Mouse (Mus musculus) adrenal gland, postnatal 25 days (tissue): ENCODE results near the gene Trmt44. TPM values are rescaled to one million over a fixed set of nuclear protein-coding genes. Genes with fewer than 3 reads are reported as not detected.
"Not testable (repeated sequence)": the region's sequence is repeated elsewhere in the genome, so short reads cannot be mapped to it uniquely, and the experiment has no call there.

ENCODE experiments used
- DNase-seq: peaks from one replicate; pipeline ENCODE4 v3.0.0; 2021; ENCODE audit warnings: mixed read lengths
- total RNA-seq: library from RNA; stranded (reverse); gene quantifications from 2 replicates; pipeline ENCODE4 v1.2.3, GENCODE M21; 2021

Trmt44 gene
- total RNA-seq, 1 experiment from 2014 or later, result 9.0 TPM

DNA sequence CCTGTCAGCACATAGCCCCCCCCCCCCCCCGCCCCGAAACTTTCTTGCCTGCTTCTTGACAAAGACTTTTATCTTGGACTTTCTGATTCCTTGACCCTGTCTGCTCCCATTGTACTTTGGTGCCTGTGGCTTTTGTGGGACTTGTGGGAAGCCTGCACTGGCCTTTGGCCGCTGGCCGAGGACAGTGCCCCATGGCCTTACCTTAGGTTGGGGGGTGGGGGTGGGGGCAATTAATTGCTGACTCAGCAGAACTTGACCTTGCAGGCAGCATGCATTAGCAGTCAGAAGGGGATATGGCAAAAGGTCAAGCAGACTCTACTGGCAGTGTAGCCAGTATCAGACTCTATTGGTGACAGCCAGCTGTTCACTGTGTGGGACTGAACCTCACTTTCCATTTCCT lies 16.6 kb upstream of the Trmt44 start:
- no peak for DNase-seq

DNA sequence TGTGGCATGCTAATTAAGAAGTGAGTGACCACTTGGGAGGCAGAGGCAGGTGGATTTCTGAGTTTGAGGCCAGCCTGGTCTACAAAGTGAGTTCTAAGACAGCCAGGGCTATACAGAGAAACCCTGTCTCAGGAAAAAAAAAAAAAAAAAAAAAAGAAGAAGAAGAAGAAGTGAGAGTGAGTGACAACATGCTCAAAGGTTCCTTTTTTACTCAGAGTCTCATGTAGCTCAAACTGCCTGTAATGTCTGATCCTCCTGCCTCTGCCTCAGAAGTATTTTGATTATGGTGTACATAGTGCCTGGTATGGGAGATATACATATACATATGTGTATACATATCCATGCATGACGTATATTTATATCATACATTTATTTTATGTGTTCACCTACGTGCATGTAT lies 9.4 kb upstream of the Trmt44 start:
- DNase-seq, result not testable (repeated sequence)

DNA sequence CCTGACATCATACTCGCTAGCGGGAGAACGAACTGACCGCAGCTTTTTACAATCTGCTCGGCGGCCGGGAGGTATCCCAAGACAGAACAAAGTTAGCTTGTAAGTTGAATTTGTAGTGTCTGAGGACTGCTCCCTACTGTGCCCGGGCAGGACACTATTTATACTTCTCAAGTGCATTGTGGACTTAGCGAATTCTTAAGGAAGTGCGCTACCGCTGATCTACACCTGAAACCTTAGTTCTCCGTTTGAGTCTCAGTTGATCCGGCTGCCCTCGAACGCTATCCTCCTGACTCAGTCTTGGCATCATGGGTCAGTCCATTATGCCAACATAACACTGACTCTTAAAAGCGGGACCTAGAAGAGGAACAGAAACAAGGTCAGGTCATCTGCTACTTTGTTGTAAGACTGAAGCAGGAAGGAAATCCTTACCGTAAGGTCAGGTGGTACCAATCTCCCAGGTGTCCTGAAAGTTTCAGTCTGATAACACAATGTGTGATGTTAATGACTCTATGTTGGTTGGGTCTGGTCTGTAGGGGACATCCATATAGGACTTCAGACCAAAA lies 8.4 kb upstream of the Trmt44 start:
- DNase-seq, result no peak

DNA sequence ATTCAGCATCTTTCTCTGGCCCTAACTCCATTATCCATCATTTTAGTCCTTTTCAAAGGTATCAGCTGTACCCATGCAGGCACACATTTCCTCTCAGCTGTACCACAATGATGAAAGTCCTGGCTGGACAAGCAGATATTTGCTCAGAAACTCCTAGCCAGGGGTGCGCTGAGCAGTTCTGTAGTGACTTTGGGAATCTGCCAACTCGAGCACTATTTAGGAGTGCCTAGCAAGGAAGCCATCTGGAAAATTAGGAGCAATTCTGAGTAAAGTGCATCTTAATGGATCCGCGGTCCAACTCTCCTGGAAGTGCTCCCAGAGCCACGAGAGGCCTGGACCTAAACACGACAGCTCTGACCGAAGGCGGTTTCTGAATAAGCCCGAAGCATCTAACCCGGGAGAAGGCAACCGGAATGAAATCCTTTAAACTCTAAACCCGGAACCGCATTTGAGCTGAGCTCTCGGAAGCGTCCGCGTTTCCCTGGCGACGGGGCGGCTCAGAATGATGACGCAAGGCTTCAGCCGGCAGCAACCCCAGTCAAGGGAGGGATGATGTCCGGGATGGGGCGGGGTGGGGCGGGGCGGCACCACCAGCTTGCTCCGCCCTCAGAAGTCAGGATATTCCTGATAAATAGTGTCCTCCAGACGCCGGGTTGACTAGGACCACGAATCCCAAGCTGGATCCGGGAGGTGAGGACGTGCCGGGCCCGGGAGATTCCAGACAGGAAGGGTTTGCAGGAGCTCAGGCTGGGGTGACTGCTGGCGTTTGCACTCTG lies 7.8 kb upstream of the Trmt44 start, which contains the start of gene Acox3:
Gene Acox3 (plus strand): TSS at position 596 of the 776 bp plus-strand sequence.
- peak; percentile 96 for DNase-seq

DNA sequence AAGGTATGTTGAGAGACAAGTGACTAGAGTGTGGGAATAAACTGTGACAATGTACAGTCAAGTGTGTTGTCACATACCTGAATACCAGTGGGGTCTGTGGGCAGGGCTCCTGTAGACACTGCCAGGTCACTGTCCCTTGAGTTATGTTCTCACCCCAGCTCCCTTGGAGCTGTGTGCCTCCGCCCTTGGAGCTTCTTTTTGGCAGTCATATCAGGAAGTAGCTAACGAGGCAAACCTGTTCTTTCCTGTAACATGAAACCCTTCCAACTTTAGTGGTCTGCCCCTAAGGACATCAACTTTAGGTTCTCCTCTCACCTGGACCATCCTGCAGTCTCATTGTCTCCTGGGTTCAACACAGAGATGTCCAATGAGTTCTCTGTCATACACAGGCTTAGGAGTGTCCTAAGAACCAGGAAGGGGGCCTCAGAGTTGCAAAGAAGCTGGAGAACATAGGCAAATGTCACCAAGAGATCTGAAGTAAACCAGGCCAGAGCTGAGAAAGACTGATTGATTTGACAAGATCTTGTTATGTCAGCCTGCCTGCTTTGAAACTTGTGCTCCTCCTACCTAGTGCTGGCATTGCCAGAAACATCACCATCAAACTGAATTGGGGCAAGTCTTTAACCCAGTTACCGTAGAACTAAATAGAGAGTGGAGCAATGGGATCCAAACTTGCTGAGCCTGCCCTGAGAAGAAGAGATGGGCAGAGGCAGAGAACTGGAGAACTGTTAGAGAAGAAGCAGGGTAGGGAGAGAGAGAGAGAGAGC lies 5.5 kb upstream of the Trmt44 start:
- no peak for DNase-seq

DNA sequence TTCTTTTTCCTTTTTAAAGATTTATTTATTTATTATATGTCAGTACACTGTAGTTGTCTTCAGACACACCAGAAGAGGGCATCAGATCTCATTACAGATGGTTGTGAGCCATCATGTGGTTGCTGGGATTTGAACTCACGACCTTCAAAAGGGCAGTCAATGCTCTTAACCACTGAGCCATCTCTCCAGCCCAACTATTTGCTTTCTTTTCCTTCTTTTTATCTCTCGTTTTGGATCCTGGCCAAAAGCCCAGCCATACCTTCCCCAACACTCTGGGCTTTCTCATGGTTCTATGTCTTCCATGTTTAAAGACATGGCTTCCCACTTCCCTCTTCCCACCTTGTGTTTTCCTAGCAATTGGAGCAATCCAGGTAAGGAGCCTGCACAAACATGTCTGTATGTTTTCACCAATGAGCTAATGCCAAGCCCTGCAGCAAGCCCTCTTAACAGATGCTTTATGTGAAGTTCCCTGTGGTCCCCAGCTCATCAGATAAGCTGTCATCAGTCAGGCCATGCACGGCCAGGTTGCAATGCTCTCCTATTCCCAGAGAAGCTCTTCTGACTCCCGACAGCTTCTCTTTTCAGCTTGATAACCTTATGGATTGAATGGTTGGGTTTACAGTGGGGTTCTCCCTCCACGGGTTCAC lies 4.5 kb upstream of the Trmt44 start:
- DNase-seq, result no peak

DNA sequence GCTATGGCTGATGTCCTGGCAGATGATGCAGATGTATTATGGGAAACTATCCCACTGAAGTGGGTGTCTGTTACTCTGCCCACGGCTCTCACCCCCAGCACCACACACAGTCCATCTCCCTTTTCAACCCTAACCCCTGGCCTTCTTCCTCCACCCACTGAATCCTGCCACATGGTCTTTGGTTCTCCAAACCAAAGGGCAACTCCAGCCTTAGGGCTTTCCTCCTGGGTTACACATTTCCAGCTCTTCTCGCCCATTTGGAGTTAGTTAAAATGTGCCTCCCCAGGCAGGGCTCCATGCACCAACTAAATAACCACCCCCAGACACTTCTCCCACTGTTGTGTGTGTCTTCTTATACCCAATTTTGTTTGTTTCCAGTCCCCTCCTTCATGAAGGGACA lies 3.5 kb upstream of the Trmt44 start:
- no peak for DNase-seq

DNA sequence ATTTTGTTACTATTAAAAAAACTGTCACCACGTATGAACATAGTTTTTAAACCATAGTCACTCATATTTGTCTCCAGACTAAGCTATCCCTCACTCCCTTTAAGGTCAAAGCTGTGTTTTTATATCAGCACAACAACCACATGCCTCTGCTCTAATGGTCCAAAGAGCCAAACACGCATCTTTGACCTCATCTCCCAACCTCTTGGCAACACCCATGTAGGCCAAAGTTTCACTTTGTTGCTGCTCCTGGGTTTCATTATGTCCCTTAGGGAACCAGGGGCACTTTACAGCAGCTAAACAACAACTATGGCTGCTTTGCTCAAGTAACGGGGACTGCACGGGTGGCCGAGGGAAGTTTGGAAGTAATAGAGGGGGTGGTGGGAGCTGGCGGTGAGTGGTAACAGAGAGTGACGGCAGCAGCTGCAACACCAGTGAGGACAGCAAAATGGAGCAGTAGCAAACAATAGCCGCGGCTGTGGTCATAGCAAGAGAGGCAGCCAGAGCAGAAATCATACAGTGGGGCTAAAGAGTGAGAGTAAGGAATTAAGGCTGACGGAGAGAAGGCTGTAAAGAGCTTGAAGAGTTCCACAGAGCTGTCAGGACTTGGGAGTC lies 1.6 kb upstream of the Trmt44 start:
- DNase-seq, result no peak

DNA sequence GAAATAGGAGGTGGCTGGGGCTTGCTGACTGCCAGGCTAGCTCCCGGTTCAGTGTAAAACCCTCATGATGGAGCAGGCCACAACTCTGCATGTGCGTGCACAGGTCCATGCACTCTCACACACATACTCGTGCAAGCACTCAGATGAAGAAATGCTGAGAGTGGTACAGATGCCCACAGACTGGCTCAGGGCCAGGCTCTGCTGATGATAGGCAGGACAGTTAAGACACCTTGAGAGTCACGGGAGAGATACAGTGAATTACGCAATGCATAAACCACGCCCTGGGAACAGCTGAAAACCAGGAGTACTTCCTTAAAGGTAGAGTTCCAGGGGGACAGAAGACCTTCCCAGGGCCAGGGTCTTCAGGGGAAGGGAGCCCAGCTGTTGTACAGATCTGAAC lies 3.3 kb downstream of the Trmt44 start:
- DNase-seq, result no peak

DNA sequence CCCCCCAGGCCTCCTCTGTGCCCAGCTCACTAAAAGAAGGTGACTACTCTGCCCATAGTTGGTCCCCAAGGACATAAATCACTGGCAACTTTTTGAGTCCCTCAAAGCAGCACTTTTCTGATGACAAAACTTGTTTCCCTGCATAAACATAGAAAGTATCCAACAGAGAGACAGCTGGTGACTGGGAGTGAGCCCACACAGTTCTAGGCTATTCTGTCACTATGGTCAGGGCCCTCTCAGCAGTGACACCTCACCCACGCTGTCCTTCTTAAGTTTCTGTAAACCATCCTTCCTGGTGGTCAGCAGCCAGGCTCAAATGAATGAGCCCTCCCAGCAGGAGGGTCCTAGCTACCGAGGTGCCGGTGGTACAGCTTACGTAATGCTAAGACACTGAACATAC lies 8.2 kb downstream of the Trmt44 start:
- no peak for DNase-seq

DNA sequence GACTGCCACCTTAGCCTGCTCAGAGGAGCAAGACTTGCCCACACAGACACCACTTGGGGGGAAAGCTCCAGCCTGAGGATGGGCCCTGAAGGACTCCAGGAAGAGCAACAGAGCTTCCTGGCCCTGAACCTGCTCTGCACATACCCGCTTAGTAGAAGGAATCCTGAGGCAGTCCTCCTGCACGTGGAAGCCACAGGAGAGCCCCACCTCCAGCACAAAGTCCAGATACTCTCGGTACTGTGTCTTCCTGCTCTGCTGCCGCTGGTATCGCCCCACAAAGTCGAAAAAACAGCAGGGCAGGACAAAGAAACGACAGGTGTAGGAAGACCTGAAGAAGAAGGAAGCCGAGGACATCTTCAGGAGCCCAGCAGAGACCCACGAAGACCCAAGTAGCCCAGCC lies 9.7 kb downstream of the Trmt44 start:
- no peak for DNase-seq

DNA sequence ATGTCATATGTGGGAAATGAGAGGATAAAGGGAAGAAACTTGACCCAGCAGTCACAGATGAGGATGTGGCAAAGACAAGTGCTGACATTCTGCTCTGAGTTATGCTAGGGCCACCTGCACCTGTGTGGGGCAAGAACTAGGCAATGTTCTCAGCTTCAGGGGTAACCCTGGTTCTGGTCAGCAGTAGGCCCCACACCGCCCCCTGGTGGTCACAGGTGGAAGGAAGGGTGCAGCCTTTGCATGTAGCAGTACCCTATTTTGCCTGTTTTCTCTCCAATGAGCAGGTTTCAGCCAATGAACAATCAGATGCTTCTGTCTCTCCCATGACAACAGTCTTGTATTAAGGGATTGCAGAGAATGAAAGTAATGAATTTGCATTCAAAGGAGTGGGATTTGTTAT lies 11.4 kb downstream of the Trmt44 start:
- peak; percentile 87 for DNase-seq

DNA sequence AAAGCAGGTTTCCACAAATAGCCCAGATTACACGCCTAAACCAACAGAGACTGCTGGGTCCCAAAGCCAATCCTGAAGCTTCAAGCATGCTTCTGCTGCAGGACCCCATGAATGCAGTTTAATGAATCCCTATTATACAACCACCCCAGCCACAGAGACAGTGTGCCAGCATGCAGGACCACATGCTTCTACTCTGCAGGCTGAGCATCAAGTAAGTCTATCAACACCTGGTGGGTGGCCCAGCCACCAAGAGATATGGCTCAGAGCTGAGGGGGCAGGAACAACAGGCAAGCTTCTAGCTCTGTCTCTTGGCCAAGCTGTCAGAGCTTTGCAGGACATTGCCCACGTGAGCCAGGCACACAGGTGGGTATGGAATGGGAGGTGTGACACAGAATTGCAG lies 12.3 kb downstream of the Trmt44 start:
- no peak for DNase-seq

DNA sequence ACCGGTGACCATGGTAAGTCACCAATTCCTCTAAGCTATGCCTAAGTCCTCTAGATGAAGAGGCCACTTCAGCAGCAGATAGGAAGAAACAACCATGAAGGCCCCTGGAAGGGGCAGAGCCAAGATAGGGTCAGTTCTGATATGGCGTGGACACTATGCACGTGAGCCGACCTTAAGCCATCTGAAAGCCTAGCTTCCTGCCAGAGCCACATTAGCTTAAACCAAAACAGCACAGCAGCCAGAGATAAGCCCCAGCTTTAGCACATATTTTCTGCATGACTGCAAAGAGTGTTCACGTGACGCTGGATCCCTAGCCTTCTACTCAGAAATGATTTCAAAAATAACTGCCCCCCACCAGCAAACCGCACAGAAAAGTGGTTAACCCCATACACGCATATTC lies 15.4 kb downstream of the Trmt44 start:
- no peak for DNase-seq

DNA sequence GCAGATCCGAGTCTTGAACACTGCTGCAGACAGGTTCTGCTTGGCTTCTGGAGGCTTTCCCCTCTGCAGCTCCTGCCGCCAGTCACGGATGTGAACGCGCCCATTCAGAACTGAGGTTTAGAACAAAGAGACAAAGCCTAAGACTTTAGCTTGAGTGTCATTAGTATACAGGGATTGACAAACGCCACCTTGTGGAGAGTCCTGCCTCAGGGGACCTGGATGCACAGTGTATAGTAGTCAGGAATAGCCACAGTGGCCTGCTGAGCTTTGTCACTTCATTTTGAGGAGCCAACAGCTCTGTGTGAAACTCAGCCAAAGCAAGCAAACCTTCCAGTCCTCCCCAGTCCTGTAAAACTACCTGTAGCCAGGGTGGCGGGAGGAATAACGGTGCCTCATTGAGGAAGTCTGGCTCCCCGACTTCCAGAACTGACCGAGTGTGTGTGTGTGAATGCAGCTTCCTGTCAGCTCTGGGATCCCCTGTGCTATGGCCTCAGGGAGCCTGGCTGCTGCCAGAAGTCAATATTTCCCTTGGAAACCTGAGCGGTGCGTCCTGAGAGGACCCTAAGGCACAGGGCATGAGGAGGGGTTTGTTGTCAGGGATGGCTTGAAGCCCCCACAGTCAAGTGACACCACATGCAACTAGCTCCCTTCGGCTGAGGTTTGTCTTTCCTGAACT lies 16.8 kb downstream of the Trmt44 start:
- no peak for DNase-seq

DNA sequence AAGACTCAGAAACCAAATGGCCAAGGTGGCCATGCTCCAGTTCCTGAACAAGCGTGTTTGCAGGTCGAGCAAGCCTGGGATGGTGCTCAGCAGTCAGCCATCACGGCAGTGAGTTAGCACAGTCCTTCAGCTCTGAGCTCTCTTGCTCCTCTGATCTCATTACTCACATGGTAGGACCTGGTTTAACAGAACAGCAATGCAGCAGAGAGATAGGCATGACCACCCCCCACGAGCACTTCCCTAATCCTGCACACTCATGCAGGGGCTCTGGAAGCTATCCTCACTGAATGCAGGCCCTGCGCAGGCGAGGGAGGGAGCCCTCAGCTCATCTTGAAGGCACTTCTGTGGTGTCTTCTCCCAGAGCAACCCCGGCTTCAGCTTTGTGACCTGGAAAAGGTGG lies 18.5 kb downstream of the Trmt44 start:
- no peak for DNase-seq

DNA sequence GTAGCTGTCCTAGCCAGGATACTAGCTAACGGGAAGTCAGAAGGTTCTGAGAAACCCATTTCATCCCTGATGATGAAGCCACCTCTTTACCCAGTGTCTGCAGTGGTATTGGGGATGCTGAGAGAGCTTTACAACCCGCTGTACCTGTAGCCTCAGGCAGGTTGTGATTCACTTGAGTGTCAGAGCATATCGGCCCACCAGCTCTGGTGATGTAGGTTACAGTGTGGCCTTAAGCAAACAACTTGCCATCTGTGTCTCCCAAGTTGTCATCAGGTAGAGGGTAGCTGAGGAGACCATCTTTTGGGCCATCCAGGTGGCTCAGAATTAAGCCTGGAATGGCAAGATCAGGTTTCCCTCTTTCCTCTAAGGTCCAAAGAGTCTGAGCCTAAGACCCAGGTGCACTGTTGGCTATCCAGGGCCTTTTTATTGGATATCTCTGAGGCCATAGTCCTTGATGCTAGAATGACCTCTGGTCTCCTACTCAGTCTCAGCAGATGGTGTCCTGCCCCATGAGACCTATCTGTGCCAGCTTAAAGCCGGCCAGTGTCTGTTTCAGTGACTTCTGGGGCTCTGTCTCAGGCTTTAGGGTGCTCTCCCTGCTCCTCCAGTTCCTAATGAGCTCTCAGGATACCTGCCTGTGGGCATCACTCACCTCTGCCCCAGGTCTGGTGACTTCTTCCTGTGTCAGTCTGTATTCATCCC lies 21.9 kb downstream of the Trmt44 start:
- no peak for DNase-seq

DNA sequence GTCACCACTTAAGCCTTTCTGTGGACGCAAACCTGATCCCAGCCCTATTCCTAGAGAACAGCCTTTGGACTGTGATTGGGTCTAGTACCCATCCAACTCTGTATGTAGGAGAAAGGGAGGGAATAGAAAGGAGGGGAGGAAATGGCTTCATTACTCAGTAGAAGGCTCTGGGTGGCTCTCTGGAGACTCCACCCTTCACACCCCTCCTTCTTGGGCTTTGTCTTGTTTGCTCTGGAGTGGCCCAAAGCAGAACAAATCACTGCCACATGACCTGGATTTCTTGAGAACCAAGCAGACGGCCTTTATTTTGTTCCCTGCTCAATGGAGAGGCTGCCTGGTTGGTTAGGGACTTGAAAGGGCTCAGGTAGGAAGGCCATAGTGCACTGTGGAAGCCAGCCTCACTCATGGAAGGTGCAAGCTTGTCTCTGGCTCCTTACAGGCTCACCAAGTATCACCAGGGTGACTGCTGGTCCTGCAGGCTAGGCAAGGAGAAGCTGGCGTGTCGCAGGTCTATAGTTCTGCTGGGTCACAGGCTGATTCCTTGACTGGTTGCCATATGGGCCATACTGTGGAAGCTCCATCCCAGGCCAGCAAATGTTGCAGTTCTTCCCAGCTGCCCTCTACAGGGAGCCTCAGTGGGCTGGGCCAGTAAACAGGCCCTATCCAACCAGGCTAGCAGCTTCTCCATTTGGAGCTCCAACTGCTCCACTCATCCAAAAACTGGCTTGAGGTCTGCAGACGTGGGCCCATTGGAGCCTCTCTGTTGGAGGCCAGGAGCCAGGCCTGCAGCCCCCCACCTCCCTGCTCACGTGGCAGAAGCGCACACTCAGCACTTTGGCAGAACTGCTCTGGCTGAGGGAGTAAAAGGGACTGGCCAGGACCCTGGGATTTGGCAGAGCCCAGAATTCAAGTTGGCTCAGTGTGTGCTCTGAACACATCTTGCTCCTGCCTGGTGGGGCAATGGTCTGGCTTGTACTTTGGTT lies 22.7 kb downstream of the Trmt44 start:
- DNase-seq, result no peak

DNA sequence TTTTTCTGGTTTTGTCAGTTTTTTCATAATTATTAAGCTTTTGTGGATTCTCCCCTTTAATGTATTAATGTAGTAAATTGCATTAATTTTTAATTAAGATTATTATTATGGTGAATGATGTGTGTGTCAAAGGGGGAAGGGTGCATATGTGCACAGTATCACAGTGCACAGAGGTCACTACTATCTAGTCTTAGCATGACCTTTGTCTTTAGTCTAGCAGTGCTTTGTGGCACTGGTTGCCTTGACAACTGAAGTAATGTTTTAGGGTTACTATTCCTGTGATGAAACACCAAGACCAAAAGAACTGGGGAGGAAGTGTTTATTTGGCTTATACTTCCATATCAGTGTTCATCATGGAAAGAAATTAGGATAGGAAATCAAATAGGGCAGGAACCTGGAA lies 28.7 kb downstream of the Trmt44 start:
- no peak for DNase-seq
